Mouse (Mus musculus) layer of hippocampus, adult 11-12 months (tissue): Measurements from ENCODE around the gene Klf13.
A peak's percentile ranks its signal among the peaks of the same experiment; 100 is the strongest.

ENCODE experiments used
- DNase-seq: peaks from one replicate; pipeline ENCODE4 v3.0.0; 2022; ENCODE audit warnings: low spot score

Gene Klf13

GRCm38 (mm10) chr7:63925413-63926360 is 13.0 kb downstream of the Klf13 start:
- peak; percentile 71 for DNase-seq

GRCm38 (mm10) chr7:63924747-63925412 is 13.8 kb downstream of the Klf13 start:
- DNase-seq, result peak; percentile 88

- DNase-seq, result no peak
These were observed 14.6 kb downstream of the Klf13 start for GRCm38 (mm10) chr7:63924151-63924550.

GRCm38 (mm10) chr7:63922975-63923374 is 15.7 kb downstream of the Klf13 start:
- DNase-seq, result no peak

- no peak for DNase-seq
These were observed 16.1 kb downstream of the Klf13 start for GRCm38 (mm10) chr7:63922571-63922970.

GRCm38 (mm10) chr7:63921909-63922562 is 16.7 kb downstream of the Klf13 start:
- DNase-seq, result no peak

- DNase-seq, result no peak
These were observed 19.6 kb downstream of the Klf13 start for GRCm38 (mm10) chr7:63918771-63919768.

GRCm38 (mm10) chr7:63917693-63918092 is 21.0 kb downstream of the Klf13 start:
- DNase-seq, result peak; percentile 82

GRCm38 (mm10) chr7:63916268-63916907 is 22.3 kb downstream of the Klf13 start, which contains the start of gene E030018B13Rik:
Gene E030018B13Rik (plus strand): TSS chr7:63916857.
- no peak for DNase-seq

- no peak for DNase-seq
These were observed 23.8 kb downstream of the Klf13 start for GRCm38 (mm10) chr7:63914891-63915290.

GRCm38 (mm10) chr7:63913724-63914692 is 24.7 kb downstream of the Klf13 start:
- no peak for DNase-seq

- DNase-seq, result no peak
These were observed 25.6 kb downstream of the Klf13 start for GRCm38 (mm10) chr7:63912924-63913723.

GRCm38 (mm10) chr7:63912234-63912810 is 26.4 kb downstream of the Klf13 start:
- no peak for DNase-seq

GRCm38 (mm10) chr7:63911383-63912233 is 27.1 kb downstream of the Klf13 start:
- DNase-seq, result peak; percentile 60

GRCm38 (mm10) chr7:63910912-63911311 is 27.8 kb downstream of the Klf13 start:
- DNase-seq, result no peak

GRCm38 (mm10) chr7:63910225-63910624 is 28.5 kb downstream of the Klf13 start:
- DNase-seq, result no peak
